Mouse (Mus musculus): Measurements from ENCODE around the gene Sh3gl1. TPM values are rescaled to one million over a fixed set of nuclear protein-coding genes. Genes with fewer than 3 reads are reported as not detected.
A peak's percentile ranks its signal among the peaks of the same experiment; 100 is the strongest.
"Not testable (repeated sequence)": the region's sequence is repeated elsewhere in the genome, so short reads cannot be mapped to it uniquely, and the experiment has no call there.

Gene Sh3gl1
- 122 and 125 TPM in 2 replicates for polyA plus RNA-seq (2014; fragmentation: Nextera tagmentation; extraction: Ambion mirVana)

DNA sequence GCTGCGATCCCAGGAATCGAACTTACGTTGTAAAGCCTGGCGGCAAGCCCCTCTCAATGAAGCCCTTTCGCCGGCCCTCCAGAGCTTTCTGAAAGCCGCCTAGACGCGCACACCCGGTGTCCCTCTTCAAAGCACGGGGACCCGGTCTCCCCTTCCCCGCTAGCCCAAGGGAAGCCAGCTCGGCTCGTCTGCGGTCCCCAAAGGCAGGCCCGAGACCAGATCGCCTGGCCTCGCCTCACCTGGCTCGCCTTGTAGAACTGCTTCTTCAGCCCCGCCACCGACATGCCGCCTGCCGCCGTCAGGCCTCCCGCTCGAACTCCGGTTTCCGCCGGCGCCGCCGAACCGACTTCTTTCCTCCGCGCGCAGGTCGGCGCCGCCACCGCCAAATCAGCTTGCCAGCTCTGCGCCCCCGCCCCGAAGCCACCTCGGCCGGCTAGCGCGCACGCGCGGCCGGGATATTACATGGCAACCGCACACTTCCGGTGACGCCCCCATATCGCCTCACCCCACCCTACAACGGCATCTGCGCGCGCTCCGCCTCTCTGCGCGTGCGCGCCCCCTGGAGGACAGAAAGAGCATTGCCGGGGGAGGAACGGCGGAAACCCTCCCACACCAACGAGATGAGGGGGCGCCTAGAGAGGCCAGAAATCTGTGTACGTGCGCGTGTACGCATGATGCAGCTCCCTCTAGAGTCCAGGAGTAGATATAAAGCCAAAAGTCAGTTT lies at the start of gene Sh3gl1:
Gene Sh3gl1 (minus strand): TSS at position 460 of the 725 bp plus-strand sequence.
- H3K4me1 ChIP-seq (ENCODE audit: control insufficient read depth, insufficient read depth, low read length), result peaks cover 8% of the 10 kb centered on the region
- DNase-seq (ENCODE audit: low spot score) (peak; percentile 99), ATAC-seq (ENCODE audit: insufficient read depth, low FRiP score, low TSS enrichment) (peak; percentile 88)
- H3K4me3 ChIP-seq (ENCODE audit: low read depth, low read length), result peak within 1 kb of the TSS; percentile 84
- H3K4me2 ChIP-seq (ENCODE audit: low read depth), result peak within 1 kb of the TSS; percentile 51
- peak within 1 kb of the TSS; percentile 72; the same call in 1 of the 2 replicates for H3K27ac ChIP-seq (ENCODE audit: low read depth, low read length)
- H3K36me3 ChIP-seq (ENCODE audit: control insufficient read depth, insufficient read depth, low read length), result no peaks in the 10 kb centered on the region
- peak within 1 kb of the TSS; percentile 87 for H3K9ac ChIP-seq (ENCODE audit: low read length)
- H3K27me3 ChIP-seq (ENCODE audit: control insufficient read depth, insufficient read depth, low read length), result no peaks in the 10 kb centered on the region
- H3K9me3 ChIP-seq (ENCODE audit: control insufficient read depth, low read length), result no peaks in the 10 kb centered on the region
- under 1% methylated on average over 70 of the region's 74 CpGs for WGBS

- Histone ChIP-seq H3K9ac (ENCODE audit: low read length) (peak overlapping the region; percentile 77), H3K4me1 (ENCODE audit: control insufficient read depth, insufficient read depth, low read length) (peaks cover 11% of the 10 kb centered on the region), H3K27me3 (ENCODE audit: control insufficient read depth, insufficient read depth, low read length) (no peaks in the 10 kb centered on the region), H3K36me3 (ENCODE audit: control insufficient read depth, insufficient read depth, low read length) (0 out of 2 replicates have a peak, but pooled peaks cover 2% of the 10 kb centered on the region), H3K4me2 (ENCODE audit: low read depth) (peak overlapping the region; percentile 99), H3K9me3 (ENCODE audit: control insufficient read depth, low read length) (no peaks in the 10 kb centered on the region), H3K27ac (ENCODE audit: low read depth, low read length) (no peak overlapping the region), H3K4me3 (ENCODE audit: low read depth, low read length) (peak overlapping the region; percentile 94)
- WGBS, result 9% methylated on average over 8 of the region's 8 CpGs
- DNase-seq (ENCODE audit: low spot score), result peak; percentile 75
- ATAC-seq (ENCODE audit: insufficient read depth, low FRiP score, low TSS enrichment), result peak; percentile 37
These were observed 44.5 kb upstream of the Sh3gl1 start for GRCm38 (mm10) chr17:56080781-56081585.

GRCm38 (mm10) chr17:56079921-56080320 lies 43.5 kb upstream of the Sh3gl1 start:
- Histone ChIP-seq H3K27me3 (ENCODE audit: control insufficient read depth, insufficient read depth, low read length) (no peaks in the 10 kb centered on the region), H3K9ac (ENCODE audit: low read length) (peak overlapping the region; percentile 77), H3K4me2 (ENCODE audit: low read depth) (peak overlapping the region; percentile 99), H3K36me3 (ENCODE audit: control insufficient read depth, insufficient read depth, low read length) (0 out of 2 replicates have a peak, but pooled peaks cover 2% of the 10 kb centered on the region), H3K27ac (ENCODE audit: low read depth, low read length) (peak overlapping the region; percentile 58; the same call in 1 of the 2 replicates), H3K4me3 (ENCODE audit: low read depth, low read length) (peak overlapping the region; percentile 94), H3K9me3 (ENCODE audit: control insufficient read depth, low read length) (no peaks in the 10 kb centered on the region), H3K4me1 (ENCODE audit: control insufficient read depth, insufficient read depth, low read length) (peaks cover 13% of the 10 kb centered on the region)
- WGBS, result 6% methylated on average over 10 of the region's 11 CpGs
- ATAC-seq (ENCODE audit: insufficient read depth, low FRiP score, low TSS enrichment), result no peak
- DNase-seq (ENCODE audit: low spot score), result no peak

DNA sequence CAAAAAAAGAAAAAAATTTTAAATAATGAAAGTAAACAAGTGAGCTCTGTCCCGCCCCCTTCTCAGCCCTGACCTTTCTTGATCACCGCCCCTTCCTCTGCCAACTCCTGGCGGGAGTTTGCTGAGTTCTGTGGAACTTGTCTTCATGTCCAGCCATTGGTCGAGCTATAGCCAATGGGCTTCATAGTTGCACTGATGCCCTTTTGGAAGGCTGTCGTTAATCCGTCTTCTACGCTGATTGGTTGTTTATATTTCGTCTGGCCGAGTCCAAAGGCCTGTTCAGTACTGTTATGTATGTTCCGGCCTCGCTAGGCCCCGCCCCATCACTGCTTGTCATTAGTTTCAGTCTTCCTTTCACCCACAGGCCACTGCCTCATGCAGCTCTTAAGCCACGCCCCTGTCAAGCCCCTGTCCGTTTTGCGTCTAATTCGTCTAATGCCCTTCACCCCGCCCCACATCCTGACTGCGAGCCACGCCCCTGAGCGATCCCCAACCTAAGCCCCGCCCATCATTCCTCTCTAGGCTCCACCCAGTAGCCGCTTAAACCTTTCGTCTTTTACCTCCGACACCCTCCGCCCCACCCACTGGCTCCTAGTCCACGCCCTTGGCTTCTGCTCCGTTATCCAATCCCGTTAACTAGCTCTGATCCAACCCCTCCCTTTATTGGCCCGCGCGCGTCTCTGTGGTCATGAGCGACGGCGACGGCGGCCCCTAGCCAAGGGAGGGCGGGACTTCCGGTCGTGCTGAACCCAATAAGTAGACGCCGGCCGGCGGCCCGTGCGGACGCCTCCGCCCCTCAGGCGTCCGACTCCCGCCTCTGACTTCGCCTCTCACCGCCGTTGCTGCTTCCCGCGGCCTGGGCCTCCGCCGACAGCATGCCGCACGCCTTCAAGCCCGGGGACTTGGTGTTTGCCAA lies 42.7 kb upstream of the Sh3gl1 start, which contains the start of gene Hdgfl2:
Gene Hdgfl2 (plus strand): TSS at position 755 of the 916 bp plus-strand sequence.
- peak; percentile 91 for ATAC-seq (ENCODE audit: insufficient read depth, low FRiP score, low TSS enrichment)
- Histone ChIP-seq H3K27me3 (ENCODE audit: control insufficient read depth, insufficient read depth, low read length) (no peaks in the 10 kb centered on the region), H3K36me3 (ENCODE audit: control insufficient read depth, insufficient read depth, low read length) (0 out of 2 replicates have a peak, but pooled peaks cover 2% of the 10 kb centered on the region), H3K4me1 (ENCODE audit: control insufficient read depth, insufficient read depth, low read length) (peaks cover 13% of the 10 kb centered on the region), H3K9ac (ENCODE audit: low read length) (peak within 1 kb of the TSS; percentile 77), H3K4me3 (ENCODE audit: low read depth, low read length) (peak within 1 kb of the TSS; percentile 94), H3K27ac (ENCODE audit: low read depth, low read length) (peak within 1 kb of the TSS; percentile 58; the same call in 1 of the 2 replicates), H3K9me3 (ENCODE audit: control insufficient read depth, low read length) (no peaks in the 10 kb centered on the region), H3K4me2 (ENCODE audit: low read depth) (peak within 1 kb of the TSS; percentile 99)
- whole genome bisulfite sequencing, result under 1% methylated on average over 61 of the region's 61 CpGs
- peak; percentile 99 for DNase-seq (ENCODE audit: low spot score)

DNA sequence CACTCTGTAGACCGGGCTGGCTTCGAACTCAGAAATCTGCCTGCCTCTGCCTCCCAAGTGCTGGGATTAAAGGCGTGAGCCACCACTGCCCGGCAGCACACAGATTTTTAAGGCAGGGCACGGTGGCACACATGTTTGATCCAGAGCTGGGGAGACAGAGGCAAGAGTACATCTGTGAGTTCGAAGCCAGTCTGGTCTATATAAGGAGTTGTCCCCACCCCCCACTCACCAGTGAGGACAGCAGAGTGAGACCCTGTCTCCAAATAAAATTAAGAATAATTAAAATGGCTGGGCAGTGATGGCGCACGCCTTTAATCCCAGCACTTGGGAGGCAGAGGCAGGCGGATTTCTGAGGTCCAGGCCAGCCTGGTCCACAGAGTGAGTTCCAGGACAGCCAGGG lies 41.9 kb upstream of the Sh3gl1 start:
- H3K36me3 ChIP-seq (ENCODE audit: control insufficient read depth, insufficient read depth, low read length); H3K9me3 ChIP-seq (ENCODE audit: control insufficient read depth, low read length); DNase-seq (ENCODE audit: low spot score); H3K27me3 ChIP-seq (ENCODE audit: control insufficient read depth, insufficient read depth, low read length); H3K27ac ChIP-seq (ENCODE audit: low read depth, low read length); H3K9ac ChIP-seq (ENCODE audit: low read length); H3K4me3 ChIP-seq (ENCODE audit: low read depth, low read length); ATAC-seq (ENCODE audit: insufficient read depth, low FRiP score, low TSS enrichment): not testable (repeated sequence)
- peak overlapping the region; percentile 25; the same call in 1 of the 2 replicates for H3K4me2 ChIP-seq (ENCODE audit: low read depth)
- H3K4me1 ChIP-seq (ENCODE audit: control insufficient read depth, insufficient read depth, low read length), result peaks cover 13% of the 10 kb centered on the region
- WGBS, result 64% methylated on average over 9 of the region's 9 CpGs

GRCm38 (mm10) chr17:56077523-56077922 lies 41.1 kb upstream of the Sh3gl1 start:
- no peak for DNase-seq (ENCODE audit: low spot score)
- Histone ChIP-seq H3K27ac (ENCODE audit: low read depth, low read length) (no peak overlapping the region), H3K4me3 (ENCODE audit: low read depth, low read length) (no peak overlapping the region), H3K4me1 (ENCODE audit: control insufficient read depth, insufficient read depth, low read length) (peaks cover 13% of the 10 kb centered on the region), H3K36me3 (ENCODE audit: control insufficient read depth, insufficient read depth, low read length) (no peaks in the 10 kb centered on the region), H3K9me3 (ENCODE audit: control insufficient read depth, low read length) (no peaks in the 10 kb centered on the region), H3K27me3 (ENCODE audit: control insufficient read depth, insufficient read depth, low read length) (no peaks in the 10 kb centered on the region), H3K9ac (ENCODE audit: low read length) (no peak overlapping the region), H3K4me2 (ENCODE audit: low read depth) (no peak overlapping the region)
- WGBS, result 90% methylated on average over 5 of the region's 5 CpGs
- ATAC-seq (ENCODE audit: insufficient read depth, low FRiP score, low TSS enrichment), result no peak

DNA sequence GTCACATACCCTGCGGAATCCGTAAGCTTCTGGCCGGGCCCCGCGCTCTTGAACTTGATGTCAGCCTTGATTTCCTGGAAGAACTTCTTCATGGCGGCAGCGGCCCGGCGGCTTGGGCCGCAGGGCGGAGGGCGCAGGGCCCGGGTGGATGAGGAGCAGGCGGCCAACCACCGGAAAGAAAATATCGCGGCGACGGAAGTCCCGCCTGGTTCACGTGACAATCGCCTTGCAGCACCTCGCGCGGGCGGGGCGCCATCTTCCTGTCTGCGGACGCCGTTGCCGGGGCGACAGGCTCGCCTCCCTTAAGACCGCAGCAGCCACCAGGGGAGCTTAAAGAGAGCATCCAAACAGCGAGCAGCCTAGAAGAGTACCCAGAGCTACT lies 38.4 kb upstream of the Sh3gl1 start, which contains the start of gene Ubxn6:
Gene Ubxn6 (minus strand): TSS at position 202 of the 382 bp plus-strand sequence.
- DNase-seq (ENCODE audit: low spot score) (peak; percentile 97), ATAC-seq (ENCODE audit: insufficient read depth, low FRiP score, low TSS enrichment) (peak; percentile 41)
- peak within 1 kb of the TSS; percentile 88 for H3K27ac ChIP-seq (ENCODE audit: low read depth, low read length)
- peak within 1 kb of the TSS; percentile 72 for H3K9ac ChIP-seq (ENCODE audit: low read length)
- H3K36me3 ChIP-seq (ENCODE audit: control insufficient read depth, insufficient read depth, low read length), result peaks cover 4% of the 10 kb centered on the region; the same call in 1 of the 2 replicates
- peak within 1 kb of the TSS; percentile 77 for H3K4me3 ChIP-seq (ENCODE audit: low read depth, low read length)
- under 1% methylated on average over 35 of the region's 35 CpGs for WGBS
- H3K4me1 ChIP-seq (ENCODE audit: control insufficient read depth, insufficient read depth, low read length), result 0 out of 2 replicates have a peak, but pooled peaks cover 3% of the 10 kb centered on the region
- peak within 1 kb of the TSS; percentile 58 for H3K4me2 ChIP-seq (ENCODE audit: low read depth)
- H3K27me3 ChIP-seq (ENCODE audit: control insufficient read depth, insufficient read depth, low read length), result no peaks in the 10 kb centered on the region
- no peaks in the 10 kb centered on the region for H3K9me3 ChIP-seq (ENCODE audit: control insufficient read depth, low read length)
